Mouse (Mus musculus) lung, adult 2 months (tissue): ENCODE measurements around the gene Trim41. TPM values are rescaled to one million over a fixed set of nuclear protein-coding genes. Genes with fewer than 3 reads are reported as not detected.

ENCODE experiments used
- DNase-seq: peaks from one replicate; pipeline ENCODE4 v3.0.0; 2022
- H3K4me1 ChIP-seq: fragments of 200-500 bp; 2 replicates; pipeline ENCODE4 v1.6.1; 2011; ENCODE audit warnings: low read length; ENCODE audit not compliant: control insufficient read depth, insufficient read depth
- H3K4me3 ChIP-seq: fragments of 200-500 bp; replicated peaks from 2 replicates; pipeline ENCODE3; 2011; ENCODE audit warnings: low read depth, mild to moderate bottlenecking, control low read depth, low read length; ENCODE audit errors: extremely low read depth
- CTCF ChIP-seq: fragments of 200-500 bp; IDR thresholded peaks from 2 replicates; pipeline ENCODE4 v1.5.1; 2011; ENCODE audit warnings: mild to moderate bottlenecking, low read length, control low read depth; ENCODE audit not compliant: insufficient read depth
- POLR2A ChIP-seq: fragments of 200-500 bp; IDR thresholded peaks from 2 replicates; pipeline ENCODE4 v1.6.1; 2011; ENCODE audit warnings: low read depth, mild to moderate bottlenecking, control low read depth, low read length, borderline replicate concordance; ENCODE audit errors: extremely low read depth
- WGBS: fragments of 180-500 bp; shearing (Covaris S2); methylation state at CpG from one replicate; pipeline ENCODE4 v1.1.7; 2018; 5-methylcytosine and 5-hydroxymethylcytosine counted together
- polyA plus RNA-seq: library from polyadenylated mRNA; depleted of rRNA; stranded (reverse); fragments of >200 nt; gene quantifications from 2 replicates; pipeline ENCODE4 v1.2.3, GENCODE M21; 2012; rRNA removed

Gene Trim41
- polyA plus RNA-seq, 1 experiment: 32.4 TPM

DNA sequence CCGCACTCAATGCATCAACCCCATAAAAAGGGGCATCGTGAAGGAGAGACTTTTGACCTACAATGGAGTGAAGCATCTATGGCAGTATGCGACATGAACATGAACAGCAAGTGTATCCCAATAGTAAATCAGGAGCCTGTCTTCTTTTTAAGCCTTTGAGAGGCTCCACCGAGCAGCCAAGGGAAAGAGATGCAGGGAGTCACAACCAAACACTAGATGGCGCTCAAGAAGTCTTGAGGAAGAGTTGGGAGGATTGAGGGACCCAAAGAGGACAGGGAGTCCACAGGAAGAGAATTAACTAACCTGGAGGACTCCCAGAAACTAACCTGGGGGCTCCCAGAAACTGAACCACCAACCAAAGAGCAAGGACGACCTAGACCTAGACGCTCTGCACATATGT, 37.7 kb downstream of the Trim41 start:
- Histone ChIP-seq H3K4me3 (no peak overlapping the region), H3K4me1 (no peaks in the 10 kb centered on the region)
- TF ChIP-seq POLR2A: no peak
- peak; percentile 44 for TF ChIP-seq CTCF
- peak; percentile 28 for DNase-seq
- WGBS: 37% methylated on average over 7 of the region's 7 CpGs

DNA sequence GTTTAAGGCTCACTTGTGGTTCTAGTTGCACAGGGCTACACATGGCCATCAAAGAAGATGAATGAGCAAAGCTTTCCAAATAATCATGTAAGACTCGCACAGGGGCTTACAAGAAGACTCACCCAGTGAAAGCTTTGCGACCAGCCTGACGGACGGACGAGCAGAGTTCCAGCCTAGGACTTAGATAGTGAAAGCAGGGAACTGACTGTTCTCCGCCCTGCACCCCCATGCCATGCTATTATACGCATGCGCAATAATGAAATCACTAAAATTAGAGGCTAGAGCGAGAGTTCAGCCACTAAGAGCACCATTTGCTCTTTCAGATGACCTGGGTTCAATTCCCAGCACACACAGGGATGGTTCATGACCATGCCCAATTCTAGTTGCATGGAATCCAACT, 39.9 kb downstream of the Trim41 start:
- 87% methylated on average over 9 of the region's 9 CpGs for WGBS
- no peak for DNase-seq
- TF ChIP-seq CTCF (no peak), POLR2A (no peak)
- no peaks in the 10 kb centered on the region for H3K4me1 ChIP-seq
- no peak overlapping the region for H3K4me3 ChIP-seq

DNA sequence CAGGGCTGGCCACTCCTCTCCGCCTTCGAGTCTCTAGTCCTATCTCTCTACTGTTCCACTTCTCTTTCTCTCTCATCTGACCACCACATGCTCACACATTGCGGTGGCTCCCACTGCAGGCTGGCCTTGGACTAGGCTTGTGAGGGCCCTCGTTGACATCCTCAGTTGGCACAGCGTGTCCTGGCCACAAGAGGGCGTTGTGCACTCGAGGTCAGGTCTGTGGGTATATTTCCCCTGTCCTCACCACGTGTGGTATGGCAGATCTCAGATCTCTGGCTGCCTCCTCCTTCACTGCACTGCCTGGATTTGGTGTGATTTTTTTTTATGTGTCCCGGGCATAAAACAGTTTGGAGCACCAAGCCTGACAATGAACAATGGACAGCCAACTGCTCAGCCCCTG, 40.5 kb downstream of the Trim41 start:
- 39% methylated on average over 9 of the region's 9 CpGs for WGBS
- DNase-seq: no peak
- TF ChIP-seq CTCF (0 out of 2 replicates have a peak, but pooled peaks have one; percentile 10), POLR2A (no peak)
- H3K4me1 ChIP-seq: no peaks in the 10 kb centered on the region
- no peak overlapping the region for H3K4me3 ChIP-seq

DNA sequence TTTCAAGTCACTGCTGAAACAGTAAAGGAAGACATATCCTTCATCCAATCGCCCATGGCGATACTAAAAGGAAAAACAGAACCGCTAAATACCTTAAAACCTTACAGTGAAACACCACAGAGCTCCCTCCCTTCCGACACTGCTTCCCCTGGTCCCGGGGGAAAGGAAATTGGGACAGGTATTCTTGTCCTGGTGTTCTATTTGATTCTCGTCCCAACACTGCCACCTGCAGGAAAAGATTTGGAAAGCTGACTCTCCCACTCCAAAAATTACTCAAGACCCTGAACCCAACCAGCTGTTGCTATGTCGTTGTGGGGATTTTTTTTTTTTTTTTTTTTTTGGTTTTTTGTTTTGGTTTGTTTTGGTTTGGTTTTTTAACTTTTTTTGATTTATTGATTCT, 41.7 kb downstream of the Trim41 start:
- no peak for TF ChIP-seq POLR2A
- TF ChIP-seq CTCF: peak; percentile 18; the same call in 1 of the 2 replicates
- no peaks in the 10 kb centered on the region for H3K4me1 ChIP-seq
- peak; percentile 36 for DNase-seq
- H3K4me3 ChIP-seq: no peak overlapping the region
- WGBS: 2% methylated on average over 7 of the region's 7 CpGs

DNA sequence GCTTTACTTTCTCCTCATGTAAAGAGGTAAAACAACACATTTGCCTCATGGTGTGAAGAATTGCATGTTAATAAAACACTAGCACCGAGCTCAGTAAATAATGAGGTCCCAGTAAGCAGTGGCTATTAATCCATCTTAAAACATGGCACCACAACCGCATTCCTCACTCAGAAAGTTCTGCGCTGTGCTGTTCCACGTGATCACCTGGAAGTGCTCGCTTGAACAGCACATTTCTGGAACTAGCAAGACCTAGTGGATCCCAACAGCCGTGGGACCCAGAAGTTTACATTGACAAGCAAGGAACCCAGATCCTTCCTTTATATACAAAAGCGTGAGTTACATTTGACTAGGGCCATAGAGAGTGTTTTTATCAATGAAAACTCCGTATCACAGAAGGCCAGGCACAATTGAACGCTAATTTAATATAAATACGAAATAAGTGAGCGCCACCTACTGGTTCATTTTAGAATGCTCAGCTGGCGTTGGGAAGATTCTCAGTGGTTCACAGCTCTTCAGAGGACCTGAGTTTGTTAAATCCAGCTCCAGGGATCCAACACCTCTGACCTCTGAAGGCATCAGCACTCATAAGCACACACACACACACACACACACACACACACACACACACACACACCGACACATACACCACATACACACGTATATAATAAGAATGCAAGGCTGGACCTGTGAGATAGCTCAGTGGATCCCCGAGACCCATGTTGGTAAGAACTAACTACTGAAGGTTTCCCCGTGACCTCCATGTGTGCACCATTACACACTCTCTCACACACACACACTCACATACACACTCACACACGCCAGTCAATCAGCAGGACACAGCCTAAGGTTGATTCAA, 42.5 kb downstream of the Trim41 start:
- no peaks in the 10 kb centered on the region for H3K4me1 ChIP-seq
- WGBS: 31% methylated on average over 17 of the region's 17 CpGs
- TF ChIP-seq POLR2A (no peak), CTCF (peak; percentile 23; the same call in 1 of the 2 replicates)
- peak; percentile 44 for DNase-seq
- no peak overlapping the region for H3K4me3 ChIP-seq

DNA sequence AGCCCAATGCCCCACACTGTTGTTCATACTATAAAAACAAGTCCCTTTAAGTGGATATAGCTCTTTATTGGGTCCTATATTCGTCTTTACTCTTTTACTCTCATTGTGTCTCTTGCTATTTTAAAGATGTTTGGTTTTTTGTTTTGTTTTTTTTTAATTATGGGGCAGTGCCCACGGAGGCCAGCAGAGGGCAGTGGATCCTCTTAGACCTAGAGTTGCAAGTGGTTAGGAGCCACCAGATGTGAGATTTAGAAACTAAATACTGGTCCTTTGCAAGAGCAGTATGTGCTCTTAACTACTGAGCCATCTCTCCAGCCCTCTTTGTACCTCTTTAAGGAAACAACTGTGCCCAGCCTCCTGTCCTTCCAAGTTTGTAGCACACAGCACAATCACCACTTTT, 45.5 kb downstream of the Trim41 start:
- TF ChIP-seq CTCF (peak; percentile 81), POLR2A (no peak)
- WGBS: 1% methylated on average over 2 of the region's 2 CpGs
- H3K4me3 ChIP-seq: no peak overlapping the region
- H3K4me1 ChIP-seq: no peaks in the 10 kb centered on the region
- no peak for DNase-seq

DNA sequence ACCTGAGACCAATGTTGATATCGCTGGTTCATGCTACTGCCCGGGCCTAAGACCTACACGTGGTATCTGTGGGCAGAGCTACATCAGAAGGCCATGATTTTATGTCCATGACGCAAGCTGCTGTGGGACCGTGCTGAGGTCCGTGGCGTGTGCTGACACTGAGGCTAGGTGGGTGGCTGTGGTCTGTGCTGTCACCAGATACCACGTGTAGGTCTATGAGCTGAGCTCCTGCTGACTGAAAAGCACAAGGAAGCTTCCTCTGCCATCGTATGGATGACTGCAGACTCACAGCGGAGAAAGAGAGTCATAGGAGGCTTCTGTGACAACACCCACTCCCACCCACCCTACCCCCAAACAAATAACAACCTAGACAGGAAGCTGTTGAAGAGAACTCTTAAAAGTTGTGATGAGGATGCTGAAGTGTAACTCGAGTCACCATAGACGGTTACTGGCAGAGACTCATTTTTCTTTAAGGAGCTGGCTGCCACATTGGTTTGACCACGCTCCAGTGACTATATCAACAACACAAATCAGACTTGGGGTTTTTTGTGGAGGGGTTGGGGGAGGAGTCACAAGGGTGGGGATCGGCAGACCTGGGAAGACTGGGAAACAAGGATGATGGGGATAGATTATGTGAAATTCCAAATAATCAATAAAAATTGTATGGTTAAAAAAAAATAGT, 49.8 kb downstream of the Trim41 start:
- H3K4me3 ChIP-seq: no peak overlapping the region
- TF ChIP-seq CTCF: no peak
- no peaks in the 10 kb centered on the region for H3K4me1 ChIP-seq
- DNase-seq: no peak
- 77% methylated on average over 14 of the region's 14 CpGs for WGBS

DNA sequence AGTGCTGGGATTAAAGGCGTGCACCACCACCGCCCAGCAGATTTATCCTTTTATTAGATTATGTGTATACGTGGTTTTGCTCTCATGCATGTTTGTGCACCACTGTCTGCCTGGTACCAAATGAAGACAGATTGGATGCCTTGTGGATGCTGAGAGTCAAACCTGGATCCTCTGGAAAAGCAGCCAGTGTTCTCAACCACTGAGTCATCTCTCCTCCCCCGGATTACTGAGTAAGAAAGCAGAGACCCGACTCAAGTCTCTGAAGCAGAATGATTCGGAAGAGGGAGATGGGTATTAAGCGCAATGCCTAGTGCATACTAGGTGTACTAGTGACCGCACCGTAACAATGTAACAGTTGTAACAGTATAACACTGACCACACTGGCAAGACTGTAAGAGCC, 53.0 kb downstream of the Trim41 start:
- H3K4me3 ChIP-seq: no peak overlapping the region
- WGBS: 93% methylated on average over 9 of the region's 9 CpGs
- TF ChIP-seq POLR2A: no peak
- no peak for TF ChIP-seq CTCF
- DNase-seq: no peak
- H3K4me1 ChIP-seq: no peaks in the 10 kb centered on the region

DNA sequence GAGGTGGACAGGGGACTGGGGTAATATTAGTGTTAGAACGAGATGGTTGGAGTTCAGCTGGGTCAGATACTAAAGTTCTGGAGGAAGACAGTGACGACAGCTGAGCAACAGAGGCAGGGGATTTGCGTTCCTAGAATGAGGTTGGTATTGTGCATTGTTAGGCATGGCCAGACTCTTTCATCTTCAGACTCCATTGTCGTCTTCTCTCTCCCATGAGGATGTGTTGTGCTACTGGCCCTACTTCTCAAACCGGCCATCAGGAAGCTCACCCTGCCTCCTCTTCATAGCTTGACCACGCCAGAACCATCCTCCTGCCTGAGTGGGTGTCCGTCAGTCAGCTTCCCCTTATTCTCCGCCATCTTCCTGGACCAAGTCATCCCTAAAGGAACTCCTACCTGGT, 58.1 kb downstream of the Trim41 start:
- DNase-seq: no peak
- Histone ChIP-seq H3K4me1 (no peaks in the 10 kb centered on the region), H3K4me3 (no peak overlapping the region)
- WGBS: 83% methylated on average over 8 of the region's 8 CpGs
- TF ChIP-seq CTCF: no peak
- TF ChIP-seq POLR2A: no peak

Other genes starting within 250 kb of the Trim41 start
- gene Rack1, start 17.0 kb downstream of the Trim41 start, polyA plus RNA-seq: 1,286 and 1,489 TPM in 2 replicates
- gene Trim7, start 8.8 kb upstream of the Trim41 start, polyA plus RNA-seq: 7.8 and 11.6 TPM in 2 replicates
- gene Gm12184, start 9.3 kb upstream of the Trim41 start, polyA plus RNA-seq: 5.3 TPM in 2 replicates
- gene Irgm1, start 54.3 kb upstream of the Trim41 start, polyA plus RNA-seq: 7.3 and 11.5 TPM in 2 replicates
- gene Gm5431, start 84.9 kb upstream of the Trim41 start, polyA plus RNA-seq: 0.43 and 0.66 TPM in 2 replicates
- 5.3 and 8.4 TPM in 2 replicates for gene Psme2b, start 128.8 kb upstream of the Trim41 start, polyA plus RNA-seq
- gene Olfr56, start 161.5 kb upstream of the Trim41 start, polyA plus RNA-seq: 0.18 and 0.66 TPM in 2 replicates
- gene 9930111J21Rik1, start 162.0 kb upstream of the Trim41 start, polyA plus RNA-seq: 7.4 and 7.6 TPM in 2 replicates
- 0.58 and 0.62 TPM in 2 replicates for gene Gm12185, start 174.9 kb upstream of the Trim41 start, polyA plus RNA-seq
- 0.68 and 1.7 TPM in 2 replicates for gene Tgtp1, start 176.8 kb upstream of the Trim41 start, polyA plus RNA-seq
- 3.6 and 5.3 TPM in 2 replicates for gene 9930111J21Rik2, start 233.9 kb upstream of the Trim41 start, polyA plus RNA-seq
- 10.5 and 17.6 TPM in 2 replicates for gene Tgtp2, start 246.9 kb upstream of the Trim41 start, polyA plus RNA-seq